Mouse (Mus musculus): ENCODE results near the gene Ss18l1. TPM values are rescaled to one million over a fixed set of nuclear protein-coding genes. Genes with fewer than 3 reads are reported as not detected.

Gene Ss18l1
- total RNA-seq (2021), result 1 to 10 TPM; 1.9 to 2.7 TPM
- long read RNA-seq, experiment 1, full-length matches to known transcripts, result 2 of 5 reads
- long read RNA-seq, experiment 1, partial matches to known transcripts, result 0 of 5 reads
- long read RNA-seq, experiment 1, other reads (novel, unspliced or antisense), result 3 of 5 reads
- long read RNA-seq, experiment 2, full-length matches to known transcripts, result 1 of 3 reads
- long read RNA-seq, experiment 2, partial matches to known transcripts, result 0 of 3 reads
- long read RNA-seq, experiment 2, other reads (novel, unspliced or antisense), result 2 of 3 reads

- peak; percentile 95 for DNase-seq
- Histone ChIP-seq H3K4me3 (peak within 1 kb of the TSS; percentile 93), H3K27ac (peak within 1 kb of the TSS; percentile 98)
- intact Hi-C loops (cut with DNase I), result loop anchor here (5.0 kb wide), 1 partner anchor 65 kb away; the partner anchor contains the start of gene Taf4
- TF ChIP-seq CTCF (IDR thresholded peaks at IDR 0.05), result peak; percentile 42
These were observed at the start of gene Ss18l1, which contains the start of gene Psma7 for GRCm38 (mm10) chr2:180042256-180042857. Gene Ss18l1, plus strand, starts transcription at chr2:180042509. Gene Psma7, minus strand, starts transcription at chr2:180042433.

GRCm38 (mm10) chr2:179993071-179993470 lies 49.2 kb upstream of the Ss18l1 start:
- no peak for DNase-seq
- intact Hi-C loops (cut with DNase I), result no loop called here
- no peak overlapping the region for H3K27ac ChIP-seq
- no peak overlapping the region for H3K4me3 ChIP-seq
- no peak for TF ChIP-seq CTCF (IDR thresholded peaks at IDR 0.05)

- intact Hi-C loops (cut with DNase I), result no loop called here
- DNase-seq, result no peak
- no peak for TF ChIP-seq CTCF (IDR thresholded peaks at IDR 0.05)
These were observed 43.9 kb upstream of the Ss18l1 start for GRCm38 (mm10) chr2:179998431-179998830.

GRCm38 (mm10) chr2:180001635-180002034 lies 40.7 kb upstream of the Ss18l1 start:
- intact Hi-C loops (cut with DNase I), result no loop called here
- no peak for DNase-seq
- Histone ChIP-seq H3K27ac (no peak overlapping the region), H3K4me3 (no peak overlapping the region)
- no peak for TF ChIP-seq CTCF (IDR thresholded peaks at IDR 0.05)

More at GRCm38 (mm10) chr2:179998431-179998830, 43.9 kb upstream of the Ss18l1 start:
- no peak overlapping the region for H3K27ac ChIP-seq
- no peak overlapping the region for H3K4me3 ChIP-seq

- Histone ChIP-seq H3K27ac (peak overlapping the region; percentile 28; the same call in 1 of the 2 replicates), H3K4me3 (no peak overlapping the region)
- TF ChIP-seq CTCF (IDR thresholded peaks at IDR 0.05), result no peak
- DNase-seq, result peak; percentile 36
- intact Hi-C loops (cut with DNase I), result no loop called here
These were observed 36.5 kb upstream of the Ss18l1 start for GRCm38 (mm10) chr2:180005656-180006351.

- no peak overlapping the region for H3K4me3 ChIP-seq
- peak overlapping the region; percentile 12; the same call in 1 of the 2 replicates for H3K27ac ChIP-seq
- no peak for TF ChIP-seq CTCF (IDR thresholded peaks at IDR 0.05)
- intact Hi-C loops (cut with DNase I), result no loop called here
- no peak for DNase-seq
These were observed 35.8 kb upstream of the Ss18l1 start for GRCm38 (mm10) chr2:180006352-180007017.

- Histone ChIP-seq H3K4me3 (no peak overlapping the region), H3K27ac (no peak overlapping the region)
- intact Hi-C loops (cut with DNase I), result no loop called here
- DNase-seq, result no peak
- no peak for TF ChIP-seq CTCF (IDR thresholded peaks at IDR 0.05)
These were observed 31.6 kb upstream of the Ss18l1 start for GRCm38 (mm10) chr2:180010686-180011085.

GRCm38 (mm10) chr2:180011370-180011769 lies 30.9 kb upstream of the Ss18l1 start:
- intact Hi-C loops (cut with DNase I), result no loop called here

GRCm38 (mm10) chr2:180013686-180014085 lies 28.6 kb upstream of the Ss18l1 start:
- intact Hi-C loops (cut with DNase I), result no loop called here
- H3K27ac ChIP-seq, result no peak overlapping the region
- DNase-seq, result no peak
- no peak overlapping the region for H3K4me3 ChIP-seq
- no peak for TF ChIP-seq CTCF (IDR thresholded peaks at IDR 0.05)

More at GRCm38 (mm10) chr2:180011370-180011769, 30.9 kb upstream of the Ss18l1 start:
- Histone ChIP-seq H3K4me3 (no peak overlapping the region), H3K27ac (no peak overlapping the region)
- DNase-seq, result no peak
- no peak for TF ChIP-seq CTCF (IDR thresholded peaks at IDR 0.05)

- Histone ChIP-seq H3K27ac (no peak overlapping the region), H3K4me3 (no peak overlapping the region)
- no peak for DNase-seq
- TF ChIP-seq CTCF (IDR thresholded peaks at IDR 0.05), result no peak
- intact Hi-C loops (cut with DNase I), result no loop called here
These were observed 24.7 kb upstream of the Ss18l1 start for GRCm38 (mm10) chr2:180017632-180018031.

- no peak overlapping the region for H3K4me3 ChIP-seq
- no peak for TF ChIP-seq CTCF (IDR thresholded peaks at IDR 0.05)
- H3K27ac ChIP-seq, result no peak overlapping the region
- no peak for DNase-seq
- intact Hi-C loops (cut with DNase I), result no loop called here
These were observed 23.7 kb upstream of the Ss18l1 start for GRCm38 (mm10) chr2:180018573-180018972.

- intact Hi-C loops (cut with DNase I), result loop anchor here (5.0 kb wide), 1 partner anchor 97 kb away; the partner anchor contains the start of gene Osbpl2
- Histone ChIP-seq H3K4me3 (no peak overlapping the region), H3K27ac (peak overlapping the region; percentile 82)
- no peak for TF ChIP-seq CTCF (IDR thresholded peaks at IDR 0.05)
- DNase-seq, result peak; percentile 64
These were observed 22.1 kb upstream of the Ss18l1 start for GRCm38 (mm10) chr2:180020091-180020661.

Measured in gastrocnemius, adult 2 months (tissue).